15 mouse cellular contexts compared by ENCODE assay signal in genomic region chr5:146415218-146415617, GRCm38 (mm10). TPM values are rescaled to one million over a fixed set of nuclear protein-coding genes. Genes with fewer than 3 reads are reported as not detected.
DNase-seq lines count a peak whose midpoint lies in the region; ATAC-seq and TF ChIP-seq lines count a peak whose summit lies in the region.
"Had no signal": no experiment of that assay in that cellular context is flagged by ENCODE, and none has a peak within 500 bp of the region (broad histone marks: within the 10 kb centered on the region; RNA-seq: fewer than 3 reads in every experiment).

No protein-coding gene starts in this region.

- intact Hi-C loops in left cerebral cortex, adult 2 months (cut with DNase I), result no loop called here
- intact Hi-C loops in gastrocnemius, adult 2 months (cut with DNase I), result no loop called here

- no peak for ATAC-seq in cerebellum, adult (ENCODE audit: insufficient number of reproducible peaks, low FRiP score, low TSS enrichment)

- TF ChIP-seq CTCF in left cerebral cortex, adult 2 months (IDR thresholded peaks at IDR 0.05), result no peak
- TF ChIP-seq CTCF in gastrocnemius, adult 2 months (IDR thresholded peaks at IDR 0.05), result no peak

- no peak overlapping the region for H3K4me3 ChIP-seq in left cerebral cortex, adult 2 months
- no peak overlapping the region for H3K4me3 ChIP-seq in gastrocnemius, adult 2 months
- H3K4me3 ChIP-seq: kidney, embryonic 15.5 days had no signal

- DNase-seq in cerebellum, adult 11-12 months, result peak; percentile 22
- DNase-seq in left cerebral cortex, adult 2 months (ENCODE audit: extremely low spot score in 1 of 2, low spot score in 2 of 2), result no peak
- DNase-seq in left cerebral cortex, adult 11 months (ENCODE audit: low spot score), result no peak
- peak; percentile 40 for DNase-seq in right cerebral cortex, adult 18-20 months
- DNase-seq in right cerebral cortex, postnatal 25 days, result no peak
- DNase-seq in c-Kit-positive CD71-positive TER-119-positive erythroid progenitor cells, embryonic 14.5 days (ENCODE audit: low spot score), result no peak
- no peak for DNase-seq in gastrocnemius, adult 2 months
- DNase-seq: adrenal gland, postnatal 14 days; cerebellum, adult 11 months; gastrocnemius, postnatal 10 days had no signal

- peak overlapping the region; percentile 79 for H3K27ac ChIP-seq in left cerebral cortex, adult 2 months
- H3K27ac ChIP-seq in gastrocnemius, adult 2 months, result no peak overlapping the region
- H3K27ac ChIP-seq: kidney, embryonic 15.5 days; liver, embryonic 14.5 days; stomach, postnatal 0 days had no signal

RNA-seq across cellular contexts. Expression of gene Wasf3, which starts 30.4 kb away (rescaled TPM):
- 10 to 100 TPM; 90.3 to 93.9 TPM for total RNA-seq in left cerebral cortex, adult 2 months (2021)
- under 1 TPM; 0.64 to 0.92 TPM for total RNA-seq in gastrocnemius, adult 2 months (2021)
- total RNA-seq: common myeloid progenitor, adult 5-6 weeks had no signal

Comparison
In these comparisons a context has a peak if more than half of its experiments do, and no peak if none do; other contexts are left out.
1. DNase-seq: peak in cerebellum, adult 11-12 months (single experiment) and right cerebral cortex, adult 18-20 months (single experiment); none in left cerebral cortex, adult 2 months (0 of 2), left cerebral cortex, adult 11 months (single experiment), right cerebral cortex, postnatal 25 days (single experiment), c-Kit-positive CD71-positive TER-119-positive erythroid progenitor cells, embryonic 14.5 days (single experiment) and gastrocnemius, adult 2 months (single experiment).
2. RNA of gene Wasf3, which starts 30.4 kb away (total RNA-seq): 90.3 to 93.9 TPM in left cerebral cortex, adult 2 months; 0.64 to 0.92 TPM in gastrocnemius, adult 2 months; every median in the first group is over 10 times any median in the second.